In genomic region chr9:8157011-8157410, GRCm38 (mm10) we compare ENCODE assay signal across 16 mouse cellular contexts.
"Had no signal": no experiment of that assay in that cellular context is flagged by ENCODE, and none has a peak within 500 bp of the region (broad histone marks: within the 10 kb centered on the region; RNA-seq: fewer than 3 reads in every experiment).

No protein-coding gene starts in this region.

- H3K9ac ChIP-seq: kidney, embryonic 15.5 days; limb, embryonic 15.5 days; liver, embryonic 12.5 days; lung, embryonic 14.5 days; neural tube, embryonic 13.5 days had no signal

- H3K27me3 ChIP-seq: kidney, embryonic 15.5 days; limb, embryonic 15.5 days; liver, embryonic 12.5 days; neural tube, embryonic 13.5 days had no signal

- DNase-seq: kidney, adult 18-20 months; kidney, postnatal 36 days; lung, embryonic 14.5 days; lung, postnatal 10 days; lung, postnatal 4 days; midbrain, embryonic 14.5 days; retina, postnatal 1 day; right cerebral cortex, postnatal 4 days; spleen, adult 18-20 months; thymus, adult 18-20 months; thymus, postnatal 14 days had no signal

- H3K4me1 ChIP-seq: kidney, embryonic 15.5 days; limb, embryonic 15.5 days; liver, embryonic 12.5 days; midbrain, embryonic 10.5 days; neural tube, embryonic 13.5 days had no signal

- H3K9me3 ChIP-seq: kidney, embryonic 15.5 days; limb, embryonic 15.5 days; liver, embryonic 12.5 days; midbrain, embryonic 10.5 days; neural tube, embryonic 13.5 days had no signal

- H3K4me2 ChIP-seq: kidney, embryonic 15.5 days; limb, embryonic 15.5 days; liver, embryonic 12.5 days; lung, embryonic 14.5 days; neural tube, embryonic 13.5 days had no signal

- H3K27ac ChIP-seq: kidney, embryonic 15.5 days; limb, embryonic 15.5 days; liver, embryonic 12.5 days; midbrain, embryonic 10.5 days; neural tube, embryonic 13.5 days had no signal

- H3K4me3 ChIP-seq: kidney, embryonic 15.5 days; limb, embryonic 15.5 days; liver, embryonic 12.5 days; midbrain, embryonic 10.5 days; neural tube, embryonic 13.5 days had no signal

- ATAC-seq: liver, embryonic 12.5 days had no signal

- H3K36me3 ChIP-seq: kidney, embryonic 15.5 days; limb, embryonic 15.5 days; liver, embryonic 12.5 days; midbrain, embryonic 10.5 days; neural tube, embryonic 13.5 days had no signal
